Mouse (Mus musculus): ENCODE data around the gene Spock1. TPM values are rescaled to one million over a fixed set of nuclear protein-coding genes. Genes with fewer than 3 reads are reported as not detected.

Spock1 gene
- polyA plus RNA-seq, 1 experiment from 2014 or later: 11.0 TPM

- Histone ChIP-seq H3K9me3 (no peaks in the 10 kb centered on the region), H3K4me3 (no peak overlapping the region), H3K4me2 (replicated peaks) (no peak overlapping the region), H3K4me1 (no peaks in the 10 kb centered on the region), H3K27ac (no peak overlapping the region), H3K9ac (no peak overlapping the region), H3K36me3 (no peaks in the 10 kb centered on the region), H3K27me3 (peaks cover 2% of the 10 kb centered on the region; the same call in 1 of the 2 replicates)
- ATAC-seq (ENCODE audit: insufficient number of reproducible peaks, insufficient read depth, low FRiP score, low TSS enrichment): no peak
- WGBS: 84% methylated on average over 4 of the region's 4 CpGs
Observed at GRCm38 (mm10) chr13:57651236-57651635, 256.9 kb downstream of the Spock1 start.

- H3K27me3 ChIP-seq: no peaks in the 10 kb centered on the region
- H3K36me3 ChIP-seq: no peaks in the 10 kb centered on the region
- H3K9me3 ChIP-seq: no peaks in the 10 kb centered on the region
- H3K9ac ChIP-seq: no peak overlapping the region
- no peaks in the 10 kb centered on the region for H3K4me1 ChIP-seq
- 76% methylated on average over 2 of the region's 2 CpGs for WGBS
- no peak overlapping the region for H3K4me2 ChIP-seq (replicated peaks)
- H3K4me3 ChIP-seq: no peak overlapping the region
- H3K27ac ChIP-seq: no peak overlapping the region
- no peak for ATAC-seq (ENCODE audit: insufficient number of reproducible peaks, insufficient read depth, low FRiP score, low TSS enrichment)
Observed at GRCm38 (mm10) chr13:57648784-57649183, 259.3 kb downstream of the Spock1 start.

- WGBS: 74% methylated on average over 4 of the region's 4 CpGs
- Histone ChIP-seq H3K27ac (no peak overlapping the region), H3K36me3 (no peaks in the 10 kb centered on the region), H3K9me3 (no peaks in the 10 kb centered on the region), H3K4me2 (replicated peaks) (no peak overlapping the region), H3K4me3 (no peak overlapping the region), H3K27me3 (no peaks in the 10 kb centered on the region), H3K4me1 (no peaks in the 10 kb centered on the region), H3K9ac (no peak overlapping the region)
- ATAC-seq (ENCODE audit: insufficient number of reproducible peaks, insufficient read depth, low FRiP score, low TSS enrichment): no peak
Observed at GRCm38 (mm10) chr13:57647456-57647855, 260.7 kb downstream of the Spock1 start.

GRCm38 (mm10) chr13:57643036-57643435 is 265.1 kb downstream of the Spock1 start:
- no peak overlapping the region for H3K4me3 ChIP-seq
- H3K27me3 ChIP-seq: no peaks in the 10 kb centered on the region
- no peaks in the 10 kb centered on the region for H3K36me3 ChIP-seq
- H3K9ac ChIP-seq: no peak overlapping the region
- no peaks in the 10 kb centered on the region for H3K4me1 ChIP-seq
- H3K4me2 ChIP-seq (replicated peaks): no peak overlapping the region
- no peak for ATAC-seq (ENCODE audit: insufficient number of reproducible peaks, insufficient read depth, low FRiP score, low TSS enrichment)
- whole genome bisulfite sequencing: 76% methylated on average over 12 of the region's 12 CpGs
- H3K27ac ChIP-seq: no peak overlapping the region
- no peaks in the 10 kb centered on the region for H3K9me3 ChIP-seq

- WGBS: 80% methylated on average over 4 of the region's 4 CpGs
- no peaks in the 10 kb centered on the region for H3K4me1 ChIP-seq
- H3K9ac ChIP-seq: no peak overlapping the region
- H3K27me3 ChIP-seq: no peaks in the 10 kb centered on the region
- H3K4me2 ChIP-seq (replicated peaks): no peak overlapping the region
- H3K36me3 ChIP-seq: no peaks in the 10 kb centered on the region
- ATAC-seq (ENCODE audit: insufficient number of reproducible peaks, insufficient read depth, low FRiP score, low TSS enrichment): no peak
- H3K27ac ChIP-seq: no peak overlapping the region
- no peak overlapping the region for H3K4me3 ChIP-seq
- no peaks in the 10 kb centered on the region for H3K9me3 ChIP-seq
Observed at GRCm38 (mm10) chr13:57641649-57642048, 266.5 kb downstream of the Spock1 start.

GRCm38 (mm10) chr13:57640968-57641367 is 267.2 kb downstream of the Spock1 start:
- Histone ChIP-seq H3K36me3 (no peaks in the 10 kb centered on the region), H3K9ac (no peak overlapping the region), H3K4me1 (no peaks in the 10 kb centered on the region), H3K4me2 (replicated peaks) (no peak overlapping the region), H3K27ac (no peak overlapping the region), H3K4me3 (no peak overlapping the region), H3K27me3 (no peaks in the 10 kb centered on the region), H3K9me3 (no peaks in the 10 kb centered on the region)
- no peak for ATAC-seq (ENCODE audit: insufficient number of reproducible peaks, insufficient read depth, low FRiP score, low TSS enrichment)
- WGBS: 91% methylated on average over 2 of the region's 2 CpGs

- WGBS: 81% methylated on average over 5 of the region's 5 CpGs
- no peaks in the 10 kb centered on the region for H3K27me3 ChIP-seq
- ATAC-seq (ENCODE audit: insufficient number of reproducible peaks, insufficient read depth, low FRiP score, low TSS enrichment): no peak
Observed at GRCm38 (mm10) chr13:57638820-57639219, 269.3 kb downstream of the Spock1 start.

GRCm38 (mm10) chr13:57637606-57638132 is 270.5 kb downstream of the Spock1 start:
- Histone ChIP-seq H3K9me3 (no peaks in the 10 kb centered on the region), H3K4me2 (replicated peaks) (no peak overlapping the region), H3K9ac (no peak overlapping the region), H3K27me3 (no peaks in the 10 kb centered on the region), H3K4me3 (no peak overlapping the region), H3K27ac (no peak overlapping the region), H3K4me1 (no peaks in the 10 kb centered on the region), H3K36me3 (no peaks in the 10 kb centered on the region)
- ATAC-seq (ENCODE audit: insufficient number of reproducible peaks, insufficient read depth, low FRiP score, low TSS enrichment): no peak
- 91% methylated on average over 15 of the region's 15 CpGs for WGBS

More at GRCm38 (mm10) chr13:57638820-57639219, 269.3 kb downstream of the Spock1 start:
- Histone ChIP-seq H3K36me3 (no peaks in the 10 kb centered on the region), H3K4me2 (replicated peaks) (no peak overlapping the region), H3K9me3 (no peaks in the 10 kb centered on the region), H3K4me3 (no peak overlapping the region), H3K9ac (no peak overlapping the region), H3K27ac (no peak overlapping the region), H3K4me1 (no peaks in the 10 kb centered on the region)

- WGBS: 87% methylated on average over 10 of the region's 10 CpGs
- no peaks in the 10 kb centered on the region for H3K27me3 ChIP-seq
- H3K9me3 ChIP-seq: no peaks in the 10 kb centered on the region
- H3K9ac ChIP-seq: no peak overlapping the region
- no peak overlapping the region for H3K4me2 ChIP-seq (replicated peaks)
- ATAC-seq (ENCODE audit: insufficient number of reproducible peaks, insufficient read depth, low FRiP score, low TSS enrichment): no peak
- no peaks in the 10 kb centered on the region for H3K4me1 ChIP-seq
- H3K4me3 ChIP-seq: no peak overlapping the region
- H3K36me3 ChIP-seq: no peaks in the 10 kb centered on the region
- H3K27ac ChIP-seq: no peak overlapping the region
Observed at GRCm38 (mm10) chr13:57637080-57637572, 271.0 kb downstream of the Spock1 start.

- H3K4me2 ChIP-seq (replicated peaks): no peak overlapping the region
- no peak for ATAC-seq (ENCODE audit: insufficient number of reproducible peaks, insufficient read depth, low FRiP score, low TSS enrichment)
- no peak overlapping the region for H3K27ac ChIP-seq
- no peaks in the 10 kb centered on the region for H3K4me1 ChIP-seq
- WGBS: 76% methylated on average over 10 of the region's 10 CpGs
- H3K36me3 ChIP-seq: no peaks in the 10 kb centered on the region
- no peak overlapping the region for H3K4me3 ChIP-seq
- H3K27me3 ChIP-seq: no peaks in the 10 kb centered on the region
- H3K9me3 ChIP-seq: no peaks in the 10 kb centered on the region
- no peak overlapping the region for H3K9ac ChIP-seq
Observed at GRCm38 (mm10) chr13:57636196-57637015, 271.7 kb downstream of the Spock1 start.

GRCm38 (mm10) chr13:57630532-57630931 is 277.6 kb downstream of the Spock1 start:
- no peaks in the 10 kb centered on the region for H3K36me3 ChIP-seq
- WGBS: 82% methylated on average over 4 of the region's 4 CpGs
- no peak for ATAC-seq (ENCODE audit: insufficient number of reproducible peaks, insufficient read depth, low FRiP score, low TSS enrichment)
- H3K27ac ChIP-seq: no peak overlapping the region
- H3K9me3 ChIP-seq: no peaks in the 10 kb centered on the region
- no peak overlapping the region for H3K9ac ChIP-seq
- no peak overlapping the region for H3K4me3 ChIP-seq
- no peaks in the 10 kb centered on the region for H3K27me3 ChIP-seq
- no peak overlapping the region for H3K4me2 ChIP-seq (replicated peaks)
- no peaks in the 10 kb centered on the region for H3K4me1 ChIP-seq

- Histone ChIP-seq H3K4me3 (no peak overlapping the region), H3K36me3 (no peaks in the 10 kb centered on the region), H3K27me3 (no peaks in the 10 kb centered on the region), H3K4me2 (replicated peaks) (no peak overlapping the region), H3K27ac (no peak overlapping the region), H3K4me1 (no peaks in the 10 kb centered on the region), H3K9ac (no peak overlapping the region), H3K9me3 (no peaks in the 10 kb centered on the region)
- WGBS: 75% methylated on average over 8 of the region's 8 CpGs
- ATAC-seq (ENCODE audit: insufficient number of reproducible peaks, insufficient read depth, low FRiP score, low TSS enrichment): no peak
Observed at GRCm38 (mm10) chr13:57628218-57628617, 279.9 kb downstream of the Spock1 start.

Measured in embryonic facial prominence, embryonic 12.5 days (tissue).